Mouse (Mus musculus): ENCODE data around the gene Osmr. TPM values are rescaled to one million over a fixed set of nuclear protein-coding genes. Genes with fewer than 3 reads are reported as not detected.

Gene Osmr
- polyA plus RNA-seq, 1 experiment from 2014 or later: 0.42 TPM

GRCm38 (mm10) chr15:6787236-6787635, 87.5 kb downstream of the Osmr start:
- Histone ChIP-seq H3K27me3 (ENCODE audit: control insufficient read depth, insufficient read depth, low read length) (no peaks in the 10 kb centered on the region), H3K4me3 (ENCODE audit: low read depth, low read length) (no peak overlapping the region), H3K4me1 (ENCODE audit: control insufficient read depth, insufficient read depth, low read length) (no peaks in the 10 kb centered on the region), H3K4me2 (ENCODE audit: low read depth, low read length) (no peak overlapping the region), H3K9me3 (replicated peaks; ENCODE audit: control insufficient read depth, low read length) (no peaks in the 10 kb centered on the region), H3K27ac (replicated peaks; ENCODE audit: low read depth, low read length) (no peak overlapping the region), H3K36me3 (replicated peaks; ENCODE audit: control insufficient read depth, insufficient read depth, low read depth, low read length) (peaks cover 6% of the 10 kb centered on the region; the same call in 1 of the 2 replicates), H3K9ac (replicated peaks; ENCODE audit: low read length) (no peak overlapping the region)
- DNase-seq (ENCODE audit: low spot score): no peak
- no peak for ATAC-seq (replicated peaks; ENCODE audit: insufficient number of reproducible peaks, low FRiP score, low TSS enrichment, low read depth)
- 93% methylated on average over 10 of the region's 10 CpGs for WGBS

- H3K9me3 ChIP-seq (replicated peaks; ENCODE audit: control insufficient read depth, low read length): no peaks in the 10 kb centered on the region
- no peaks in the 10 kb centered on the region for H3K4me1 ChIP-seq (ENCODE audit: control insufficient read depth, insufficient read depth, low read length)
- no peak overlapping the region for H3K4me3 ChIP-seq (ENCODE audit: low read depth, low read length)
- peaks cover 3% of the 10 kb centered on the region; the same call in 1 of the 2 replicates for H3K36me3 ChIP-seq (replicated peaks; ENCODE audit: control insufficient read depth, insufficient read depth, low read depth, low read length)
- 90% methylated on average over 10 of the region's 10 CpGs for WGBS
- DNase-seq (ENCODE audit: low spot score) (no peak), ATAC-seq (replicated peaks; ENCODE audit: insufficient number of reproducible peaks, low FRiP score, low TSS enrichment, low read depth) (no peak)
- H3K4me2 ChIP-seq (ENCODE audit: low read depth, low read length): no peak overlapping the region
- no peak overlapping the region for H3K9ac ChIP-seq (replicated peaks; ENCODE audit: low read length)
- no peak overlapping the region for H3K27ac ChIP-seq (replicated peaks; ENCODE audit: low read depth, low read length)
- no peaks in the 10 kb centered on the region for H3K27me3 ChIP-seq (ENCODE audit: control insufficient read depth, insufficient read depth, low read length)
Observed at GRCm38 (mm10) chr15:6786212-6786611, 88.6 kb downstream of the Osmr start.

GRCm38 (mm10) chr15:6772265-6772664, 102.5 kb downstream of the Osmr start:
- ATAC-seq (replicated peaks; ENCODE audit: insufficient number of reproducible peaks, low FRiP score, low TSS enrichment, low read depth) (no peak), DNase-seq (ENCODE audit: low spot score) (no peak)
- Histone ChIP-seq H3K27me3 (ENCODE audit: control insufficient read depth, insufficient read depth, low read length) (no peaks in the 10 kb centered on the region), H3K36me3 (replicated peaks; ENCODE audit: control insufficient read depth, insufficient read depth, low read depth, low read length) (peaks cover 7% of the 10 kb centered on the region; the same call in 1 of the 2 replicates), H3K9me3 (replicated peaks; ENCODE audit: control insufficient read depth, low read length) (no peaks in the 10 kb centered on the region), H3K9ac (replicated peaks; ENCODE audit: low read length) (no peak overlapping the region), H3K4me2 (ENCODE audit: low read depth, low read length) (no peak overlapping the region), H3K27ac (replicated peaks; ENCODE audit: low read depth, low read length) (no peak overlapping the region), H3K4me3 (ENCODE audit: low read depth, low read length) (no peak overlapping the region), H3K4me1 (ENCODE audit: control insufficient read depth, insufficient read depth, low read length) (no peaks in the 10 kb centered on the region)
- 83% methylated on average over 3 of the region's 3 CpGs for WGBS

Other genes starting within 250 kb of the Osmr start
- gene Rictor, start 166.6 kb downstream of the Osmr start, polyA plus RNA-seq (2014; fragmentation: Nextera tagmentation; extraction: Ambion mirVana): 40.2 and 47.9 TPM in 2 replicates
- gene Lifr, start 215.6 kb upstream of the Osmr start, polyA plus RNA-seq (2014; fragmentation: Nextera tagmentation; extraction: Ambion mirVana): 19.8 and 22.9 TPM in 2 replicates